ENCODE assay signal across 1 mouse cellular context in the genomic region with DNA sequence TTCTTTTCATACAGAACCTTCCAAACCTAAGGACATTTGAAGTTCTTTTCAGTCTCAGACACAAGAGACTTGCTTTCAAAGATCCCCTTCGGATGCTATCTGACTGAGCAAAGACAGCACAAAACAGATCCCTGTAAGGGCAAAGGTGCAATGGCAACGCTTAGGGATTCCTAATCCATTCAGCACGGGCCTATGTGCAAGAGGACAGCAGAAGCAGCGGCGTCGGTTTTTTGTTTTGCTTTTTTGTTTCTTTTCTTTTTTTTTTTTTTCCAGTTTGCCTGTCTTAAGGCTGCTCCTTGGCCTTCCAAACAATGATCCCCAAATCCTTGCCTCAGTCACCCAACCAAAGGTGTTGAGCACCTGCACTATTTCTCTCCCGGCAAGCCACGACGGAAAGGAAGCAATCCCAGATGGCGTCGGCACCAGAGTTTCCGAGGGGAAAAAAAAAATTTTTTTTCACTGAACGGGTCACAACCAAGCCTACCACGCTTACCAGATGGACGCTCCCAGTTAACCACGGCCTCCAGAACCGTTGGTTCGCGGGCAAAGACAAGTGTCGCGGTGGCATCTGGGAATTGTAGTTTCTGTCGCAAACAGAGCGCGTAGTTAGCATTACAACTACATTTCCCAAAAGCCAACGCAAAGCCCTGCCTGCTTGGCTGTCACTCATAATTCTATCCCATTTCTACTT.
TF ChIP-seq lines count a peak whose summit lies in the region.

No protein-coding gene starts in this region.

TF ChIP-seq in MEL, 35 proteins besides CTCF, POLR2A, EP300 and RAD21 (continued from another document):
- TF ChIP-seq USF2 (IDR thresholded peaks at IDR 0.05; ENCODE audit: borderline replicate concordance in 1 of 2, insufficient read depth in 1 of 2, low read depth in 1 of 2, low read length in 2 of 2): no peak
- TF ChIP-seq NRF1 (IDR thresholded peaks at IDR 0.05; ENCODE audit: insufficient read depth, low read depth, low read length, poor library complexity, severe bottlenecking): no peak
- peak; percentile 93 for TF ChIP-seq KAT2A (conservative IDR thresholded peaks at IDR 0.05; ENCODE audit: low read depth, low read length)
- TF ChIP-seq TAL1 (IDR thresholded peaks at IDR 0.05; ENCODE audit: low read length): no peak
- TF ChIP-seq POLR2AphosphoS2 (IDR thresholded peaks at IDR 0.05; ENCODE audit: low read length): 0 out of 2 replicates have a peak, but pooled peaks have one; percentile 46
